Mouse (Mus musculus) retina, postnatal 7 days (tissue): ENCODE results near the gene Filip1l.

ENCODE experiments used
- DNase-seq: peaks from one replicate; pipeline ENCODE4 v3.0.0-alpha.2; 2012; ENCODE audit warnings: low read depth, low spot score

Filip1l gene

GRCm38 (mm10) chr16:57568648-57569404 is 215.9 kb downstream of the Filip1l start:
- DNase-seq, result no peak

- no peak for DNase-seq
These were observed 218.0 kb downstream of the Filip1l start for GRCm38 (mm10) chr16:57570789-57571311.

- no peak for DNase-seq
These were observed 220.9 kb downstream of the Filip1l start for GRCm38 (mm10) chr16:57573831-57574230.

- no peak for DNase-seq
These were observed 223.0 kb downstream of the Filip1l start for GRCm38 (mm10) chr16:57575764-57576388.

GRCm38 (mm10) chr16:57577519-57577918 is 224.6 kb downstream of the Filip1l start:
- no peak for DNase-seq

GRCm38 (mm10) chr16:57580041-57580440 is 227.1 kb downstream of the Filip1l start:
- no peak for DNase-seq

GRCm38 (mm10) chr16:57582008-57582407 is 229.1 kb downstream of the Filip1l start:
- no peak for DNase-seq

- DNase-seq, result no peak
These were observed 232.3 kb downstream of the Filip1l start for GRCm38 (mm10) chr16:57585201-57585600.

- peak; percentile 47 for DNase-seq
These were observed 240.7 kb downstream of the Filip1l start for GRCm38 (mm10) chr16:57593422-57594157.

GRCm38 (mm10) chr16:57597295-57597957 is 244.5 kb downstream of the Filip1l start:
- no peak for DNase-seq

GRCm38 (mm10) chr16:57601031-57601430 is 248.1 kb downstream of the Filip1l start:
- no peak for DNase-seq

GRCm38 (mm10) chr16:57606444-57607227 is 253.7 kb downstream of the Filip1l start, which contains the start of gene Cmss1:
Gene Cmss1, minus strand, starts transcription at chr16:57606864.
- DNase-seq, result peak; percentile 78

GRCm38 (mm10) chr16:57611768-57612167 is 258.9 kb downstream of the Filip1l start:
- DNase-seq, result no peak
